Mouse (Mus musculus): ENCODE data around the gene Tmcc1. TPM values are rescaled to one million over a fixed set of nuclear protein-coding genes. Genes with fewer than 3 reads are reported as not detected.

Tmcc1 gene
- polyA plus RNA-seq, 1 experiment, result 0.58 TPM

DNA sequence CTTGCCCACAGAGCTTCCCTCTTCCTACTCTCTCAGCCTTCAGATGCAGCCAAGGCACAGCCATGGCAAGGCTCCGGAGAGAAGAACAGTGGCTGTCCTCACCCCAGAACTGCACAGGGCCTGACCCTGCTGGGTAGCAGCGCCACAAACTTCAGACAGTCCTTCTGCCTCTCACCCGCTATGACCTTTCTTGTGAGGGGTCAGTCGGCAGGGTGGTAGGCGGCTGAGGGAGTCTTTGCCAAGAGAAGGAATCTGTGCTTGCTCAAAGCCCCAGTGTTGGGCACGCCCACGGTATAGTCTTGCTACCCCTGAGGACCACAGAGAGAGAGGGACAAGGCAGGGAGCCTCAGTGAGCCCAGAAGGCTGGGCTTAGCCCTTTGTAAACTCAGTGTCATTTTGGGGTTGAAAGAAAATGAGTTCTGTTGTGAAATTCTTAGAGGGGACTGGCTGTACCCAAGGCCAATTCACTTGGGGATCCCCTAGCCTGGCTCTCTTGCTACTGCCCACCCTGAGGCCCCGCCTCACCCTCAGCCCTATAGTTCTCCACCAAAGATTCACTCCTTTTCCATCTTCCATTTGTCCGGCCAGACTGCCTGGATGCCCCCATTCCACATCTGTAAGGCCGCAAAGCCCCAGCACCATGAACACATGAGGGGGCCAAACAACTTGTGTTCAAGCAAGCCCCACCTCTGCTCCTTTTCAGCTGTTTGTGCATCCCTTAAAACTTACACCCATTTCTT is 201.2 kb downstream of the Tmcc1 start:
- Histone ChIP-seq H3K9me3 (no peaks in the 10 kb centered on the region), H3K4me1 (peaks cover 81% of the 10 kb centered on the region), H3K27me3 (replicated peaks) (peaks cover 73% of the 10 kb centered on the region), H3K36me3 (replicated peaks; ENCODE audit: low read length) (no peaks in the 10 kb centered on the region), H3K4me3 (replicated peaks) (peak overlapping the region; percentile 94)
- no peak for TF ChIP-seq FLI1 (IDR thresholded peaks at IDR 0.05; ENCODE audit: low read length)

DNA sequence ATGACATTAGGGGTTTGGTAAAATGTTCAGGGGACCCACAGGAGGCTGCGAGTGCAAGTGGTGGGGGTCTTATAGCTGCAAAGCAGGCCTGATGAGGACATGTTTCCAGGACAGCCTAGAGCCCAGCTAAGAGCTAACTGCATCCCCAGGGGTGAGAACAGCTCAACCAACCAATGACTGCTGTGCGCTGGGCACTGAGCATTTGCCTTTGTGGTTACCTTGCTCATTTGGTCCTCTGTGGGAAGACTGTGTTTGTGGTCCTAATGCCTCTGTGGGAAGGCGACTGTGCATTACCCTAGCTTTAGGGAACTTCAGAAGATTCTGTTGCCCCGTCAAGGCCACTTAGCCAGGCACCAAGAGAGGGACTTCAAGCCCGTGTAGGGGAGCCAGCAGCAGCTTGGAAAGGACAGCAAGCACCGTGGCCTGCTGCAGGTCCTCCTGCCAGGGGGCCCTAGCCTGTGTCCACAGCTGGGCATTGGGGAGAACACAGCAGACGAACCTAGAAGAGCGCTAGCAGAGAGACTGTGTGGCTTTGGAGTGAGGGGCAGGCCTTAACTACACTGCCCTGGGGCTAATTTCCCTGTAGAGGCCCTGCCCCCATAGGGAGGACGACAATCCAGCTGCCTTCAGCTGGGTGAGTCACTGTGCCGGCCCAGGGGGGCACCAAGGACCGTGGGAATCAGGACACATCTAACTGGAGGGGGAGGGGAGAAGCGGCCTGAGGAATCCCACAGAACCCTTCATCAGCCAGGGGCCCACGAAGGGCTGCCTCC is 202.0 kb downstream of the Tmcc1 start:
- TF ChIP-seq GATA1 (IDR thresholded peaks at IDR 0.05; ENCODE audit: borderline replicate concordance, low read length) (no peak), FLI1 (IDR thresholded peaks at IDR 0.05; ENCODE audit: low read length) (no peak)
- H3K4me1 ChIP-seq, result peaks cover 79% of the 10 kb centered on the region
- peak overlapping the region; percentile 84 for H3K4me3 ChIP-seq (replicated peaks)
- no peaks in the 10 kb centered on the region for H3K36me3 ChIP-seq (replicated peaks; ENCODE audit: low read length)
- H3K27me3 ChIP-seq (replicated peaks), result peaks cover 80% of the 10 kb centered on the region
- no peaks in the 10 kb centered on the region for H3K9me3 ChIP-seq

DNA sequence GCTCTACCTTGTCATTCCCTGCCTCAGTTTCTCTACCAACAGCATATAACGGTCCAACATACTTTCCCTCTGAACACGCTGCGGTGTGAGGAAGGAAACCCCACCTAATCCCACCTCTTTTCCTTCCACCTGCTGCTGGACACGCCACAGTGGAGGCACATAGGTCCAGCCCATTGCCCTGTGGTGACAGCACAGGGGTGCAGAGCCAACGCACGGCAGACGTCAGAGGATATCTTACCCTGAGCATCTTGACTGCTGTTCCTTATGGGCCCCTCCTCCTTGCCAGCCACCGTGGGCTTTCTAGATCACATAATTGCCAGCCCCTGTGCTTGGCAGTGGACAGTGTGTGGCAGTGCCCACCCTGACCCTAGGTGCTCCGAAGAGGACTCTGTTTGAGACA is 202.8 kb downstream of the Tmcc1 start:
- H3K36me3 ChIP-seq (replicated peaks; ENCODE audit: low read length), result no peaks in the 10 kb centered on the region
- H3K4me3 ChIP-seq (replicated peaks), result peak overlapping the region; percentile 35
- H3K9me3 ChIP-seq, result no peaks in the 10 kb centered on the region
- H3K4me1 ChIP-seq, result peaks cover 70% of the 10 kb centered on the region
- TF ChIP-seq FLI1 (IDR thresholded peaks at IDR 0.05; ENCODE audit: low read length), result no peak
- TF ChIP-seq GATA1 (IDR thresholded peaks at IDR 0.05; ENCODE audit: borderline replicate concordance, low read length), result no peak
- peaks cover 87% of the 10 kb centered on the region for H3K27me3 ChIP-seq (replicated peaks)

DNA sequence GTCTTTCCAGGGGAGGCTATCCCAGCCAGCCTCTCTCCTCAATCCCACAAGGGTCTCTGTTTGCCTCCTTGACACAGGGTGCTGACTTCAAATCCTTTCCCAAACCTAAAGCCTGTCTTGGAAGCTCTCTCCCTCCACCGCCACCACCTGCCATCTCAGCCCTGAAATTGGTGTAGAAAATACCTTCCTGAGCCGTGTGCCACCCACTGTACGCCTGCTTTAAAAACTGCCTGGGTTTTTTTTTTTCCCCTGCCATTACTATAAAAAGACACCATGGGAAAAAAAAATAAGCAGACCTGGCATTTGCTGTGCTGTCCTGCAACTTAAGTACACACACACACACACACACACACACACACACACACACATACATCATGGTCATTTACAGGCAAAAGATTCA is 203.2 kb downstream of the Tmcc1 start:
- H3K27me3 ChIP-seq (replicated peaks), result peaks cover 90% of the 10 kb centered on the region
- H3K4me3 ChIP-seq (replicated peaks), result no peak overlapping the region
- TF ChIP-seq GATA1 (IDR thresholded peaks at IDR 0.05; ENCODE audit: borderline replicate concordance, low read length) (no peak), FLI1 (IDR thresholded peaks at IDR 0.05; ENCODE audit: low read length) (no peak)
- peaks cover 71% of the 10 kb centered on the region for H3K4me1 ChIP-seq
- no peaks in the 10 kb centered on the region for H3K36me3 ChIP-seq (replicated peaks; ENCODE audit: low read length)
- no peaks in the 10 kb centered on the region for H3K9me3 ChIP-seq

DNA sequence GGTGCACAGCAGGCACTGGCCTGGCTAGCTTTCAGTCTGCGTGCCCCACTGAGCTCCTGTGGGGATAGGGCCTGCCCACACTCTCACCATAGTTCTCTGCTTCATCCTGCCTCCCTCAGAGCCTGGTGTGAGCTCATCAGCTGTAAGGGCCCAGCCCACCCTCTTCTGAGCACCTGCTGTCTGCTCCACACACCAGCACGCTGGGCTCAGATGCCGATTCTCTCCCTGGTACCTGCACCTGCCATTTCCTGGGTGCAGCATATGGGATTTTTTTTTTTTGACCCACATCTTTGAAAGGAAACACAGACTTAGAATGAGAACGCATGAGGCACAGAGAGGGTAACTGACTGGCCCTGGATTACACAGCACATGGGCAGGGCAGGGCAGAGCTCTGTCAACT is 203.7 kb downstream of the Tmcc1 start:
- peaks cover 94% of the 10 kb centered on the region for H3K27me3 ChIP-seq (replicated peaks)
- peaks cover 73% of the 10 kb centered on the region for H3K4me1 ChIP-seq
- H3K36me3 ChIP-seq (replicated peaks; ENCODE audit: low read length), result no peaks in the 10 kb centered on the region

DNA sequence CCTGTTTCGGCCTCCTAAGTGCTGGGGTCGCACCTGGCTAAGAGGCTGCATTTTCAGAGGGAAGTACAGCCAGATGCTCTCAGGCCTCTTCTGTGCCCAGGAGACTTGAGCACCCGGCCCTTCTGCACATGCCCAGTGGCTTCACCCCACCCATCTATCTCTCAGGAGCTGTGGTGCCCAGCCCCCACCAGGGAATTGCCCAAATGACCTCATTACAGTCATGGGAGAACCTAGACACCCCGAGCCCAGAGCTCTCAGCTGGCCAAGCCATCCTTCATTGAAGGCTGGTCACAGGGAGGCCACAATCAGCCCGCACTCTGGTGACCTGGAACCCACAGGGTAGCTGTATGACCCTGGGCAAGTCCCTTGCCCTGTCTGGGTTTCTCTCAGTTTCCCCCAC is 204.3 kb downstream of the Tmcc1 start:
- peaks cover 90% of the 10 kb centered on the region for H3K27me3 ChIP-seq (replicated peaks)
- TF ChIP-seq GATA1 (IDR thresholded peaks at IDR 0.05; ENCODE audit: borderline replicate concordance, low read length) (no peak), FLI1 (IDR thresholded peaks at IDR 0.05; ENCODE audit: low read length) (no peak)
- no peaks in the 10 kb centered on the region for H3K9me3 ChIP-seq
- H3K4me3 ChIP-seq (replicated peaks), result no peak overlapping the region
- peaks cover 67% of the 10 kb centered on the region for H3K4me1 ChIP-seq
- no peaks in the 10 kb centered on the region for H3K36me3 ChIP-seq (replicated peaks; ENCODE audit: low read length)

More for the DNA sequence above, 203.7 kb downstream of the Tmcc1 start:
- Histone ChIP-seq H3K4me3 (replicated peaks) (peak overlapping the region; percentile 0), H3K9me3 (no peaks in the 10 kb centered on the region)
- TF ChIP-seq GATA1 (IDR thresholded peaks at IDR 0.05; ENCODE audit: borderline replicate concordance, low read length) (no peak), FLI1 (IDR thresholded peaks at IDR 0.05; ENCODE audit: low read length) (no peak)

DNA sequence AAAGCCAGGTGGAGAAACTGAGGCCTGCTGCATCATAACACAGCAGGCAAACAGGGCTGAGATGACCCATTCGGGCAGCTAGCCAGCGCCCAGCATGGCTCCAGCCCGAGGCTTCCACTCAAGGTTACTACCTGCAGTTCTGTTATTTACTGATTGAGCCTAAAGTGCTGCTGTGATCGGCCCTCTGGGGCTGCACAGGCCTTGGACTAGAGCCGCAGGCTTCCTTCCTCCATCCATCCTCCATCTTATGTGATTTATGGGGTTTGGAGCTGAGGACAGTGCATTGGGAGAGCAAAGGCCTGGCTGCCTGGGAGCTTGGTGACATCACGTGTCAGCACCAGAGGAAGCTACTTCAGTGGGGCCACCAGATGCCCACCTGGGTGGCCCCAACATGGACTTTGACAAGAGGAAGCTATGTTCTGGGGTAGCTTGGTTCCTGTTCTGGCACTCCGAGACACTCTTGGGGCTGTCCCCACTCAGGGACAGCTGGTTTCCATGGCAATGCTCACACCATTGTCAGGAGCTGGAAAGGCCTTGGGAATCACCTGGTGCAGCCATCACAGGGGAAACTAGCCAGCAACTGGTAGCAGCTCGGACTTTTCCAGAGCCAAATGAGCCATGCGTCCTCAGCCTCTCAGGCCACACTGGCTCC is 206.1 kb downstream of the Tmcc1 start:
- H3K9me3 ChIP-seq, result no peaks in the 10 kb centered on the region
- H3K4me1 ChIP-seq, result peaks cover 52% of the 10 kb centered on the region
- H3K4me3 ChIP-seq (replicated peaks), result no peak overlapping the region
- H3K27me3 ChIP-seq (replicated peaks), result peaks cover 83% of the 10 kb centered on the region
- no peak for TF ChIP-seq FLI1 (IDR thresholded peaks at IDR 0.05; ENCODE audit: low read length)
- TF ChIP-seq GATA1 (IDR thresholded peaks at IDR 0.05; ENCODE audit: borderline replicate concordance, low read length), result no peak
- no peaks in the 10 kb centered on the region for H3K36me3 ChIP-seq (replicated peaks; ENCODE audit: low read length)

DNA sequence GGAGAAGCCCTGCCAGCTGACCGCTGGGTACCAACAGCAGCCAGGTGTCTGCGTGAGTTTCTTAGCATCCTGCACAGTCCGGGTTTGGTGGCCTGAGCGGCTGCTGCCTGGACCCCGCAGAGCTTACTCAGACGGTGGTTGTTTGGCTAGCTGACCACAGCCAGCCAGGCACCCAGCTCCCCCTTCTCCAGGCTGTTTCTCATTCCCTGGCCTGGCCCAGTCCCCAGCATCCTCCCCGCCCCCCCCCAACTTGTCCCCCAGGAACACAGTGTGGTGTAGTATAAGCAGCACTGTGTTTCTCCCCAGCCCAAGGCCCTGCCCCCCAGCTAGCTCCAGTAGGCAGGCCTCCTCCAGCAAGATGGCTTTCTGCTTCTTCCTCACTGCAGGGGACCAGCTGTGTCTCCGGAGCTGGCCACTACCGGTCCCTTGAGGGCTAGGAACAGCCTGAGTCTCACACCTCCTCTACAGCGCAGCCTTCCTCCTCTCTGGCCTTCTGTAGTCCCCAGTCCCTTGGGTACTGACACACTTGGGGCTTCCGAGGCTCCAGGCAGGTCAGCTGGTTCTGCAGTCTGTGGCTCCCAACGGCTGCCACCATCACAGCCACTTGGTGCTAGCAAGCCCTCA is 206.7 kb downstream of the Tmcc1 start:
- Histone ChIP-seq H3K9me3 (no peaks in the 10 kb centered on the region), H3K27me3 (replicated peaks) (peaks cover 77% of the 10 kb centered on the region), H3K4me3 (replicated peaks) (no peak overlapping the region), H3K36me3 (replicated peaks; ENCODE audit: low read length) (no peaks in the 10 kb centered on the region), H3K4me1 (peaks cover 45% of the 10 kb centered on the region)
- TF ChIP-seq GATA1 (IDR thresholded peaks at IDR 0.05; ENCODE audit: borderline replicate concordance, low read length) (no peak), FLI1 (IDR thresholded peaks at IDR 0.05; ENCODE audit: low read length) (no peak)

DNA sequence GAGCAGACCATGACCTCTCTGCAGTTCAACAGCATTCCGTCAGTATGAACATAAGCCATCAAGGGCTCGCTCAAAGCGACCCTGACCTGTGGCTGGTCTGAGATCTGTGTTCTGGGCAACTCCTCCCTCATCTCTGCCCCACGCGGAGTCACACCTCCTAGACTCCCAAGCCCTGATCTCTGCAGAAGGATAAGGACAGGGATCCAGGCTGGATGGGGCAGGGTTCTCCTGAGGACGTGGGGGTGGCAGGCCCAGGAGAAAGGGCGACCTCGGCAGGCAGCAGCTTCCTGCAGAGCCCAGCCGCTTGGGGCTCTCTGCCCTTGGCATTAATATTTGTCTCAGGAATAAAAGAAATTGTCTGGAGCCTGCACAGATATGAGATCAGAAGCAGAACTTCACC is 207.7 kb downstream of the Tmcc1 start:
- TF ChIP-seq GATA1 (IDR thresholded peaks at IDR 0.05; ENCODE audit: borderline replicate concordance, low read length), result no peak
- no peak overlapping the region for H3K4me3 ChIP-seq (replicated peaks)
- H3K36me3 ChIP-seq (replicated peaks; ENCODE audit: low read length), result no peaks in the 10 kb centered on the region
- no peaks in the 10 kb centered on the region for H3K9me3 ChIP-seq
- H3K27me3 ChIP-seq (replicated peaks), result peaks cover 68% of the 10 kb centered on the region
- peaks cover 40% of the 10 kb centered on the region for H3K4me1 ChIP-seq
